Mouse (Mus musculus) forebrain, embryonic 10.5 days (tissue): ENCODE data around the gene Olfr1161. TPM values are rescaled to one million over a fixed set of nuclear protein-coding genes. Genes with fewer than 3 reads are reported as not detected.
"Not testable (repeated sequence)": the region's sequence is repeated elsewhere in the genome, so short reads cannot be mapped to it uniquely, and the experiment has no call there.

Experiments used
- DNase-seq: peaks from one replicate; pipeline ENCODE4 v3.0.0-alpha.2; 2017; ENCODE audit warnings: low spot score; ENCODE audit errors: extremely low spot score
- H3K27ac ChIP-seq: fragments of 300-500 bp; sonication (generic); 2 replicates; pipeline ENCODE4 v1.5.1; 2016; ENCODE audit warnings: mild to moderate bottlenecking
- H3K27me3 ChIP-seq: fragments of 300-500 bp; sonication (generic); 2 replicates; pipeline ENCODE4 v1.6.1; 2016; ENCODE audit warnings: mild to moderate bottlenecking; ENCODE audit not compliant: poor library complexity, severe bottlenecking
- H3K36me3 ChIP-seq: fragments of 300-500 bp; sonication (generic); replicated peaks from 2 replicates; pipeline ENCODE4 v1.6.1; 2016; ENCODE audit warnings: mild to moderate bottlenecking, moderate library complexity
- H3K4me1 ChIP-seq: fragments of 300-500 bp; sonication (generic); 2 replicates; pipeline ENCODE4 v1.6.1; 2016
- H3K4me3 ChIP-seq: fragments of 300-500 bp; sonication (generic); 2 replicates; pipeline ENCODE4 v1.5.1; 2016; ENCODE audit warnings: mild to moderate bottlenecking, moderate library complexity
- H3K9me3 ChIP-seq: fragments of 300-500 bp; sonication (generic); 2 replicates; pipeline ENCODE4 v1.6.1; 2016; ENCODE audit warnings: mild to moderate bottlenecking, moderate library complexity
- WGBS: fragments of 180-500 bp; shearing (Covaris S2); methylation state at CpG from one replicate; pipeline ENCODE4 v1.1.7; 2016; 5-methylcytosine and 5-hydroxymethylcytosine counted together
- polyA plus RNA-seq: library from polyadenylated mRNA; unstranded; fragments of >200 nt; fragmentation: Nextera tagmentation; extraction: Ambion mirVana; gene quantifications from 2 replicates; pipeline ENCODE4 v1.2.1, GENCODE M21; 2016

The Olfr1161 gene
- polyA plus RNA-seq = not detected in 2 replicates

GRCm38 (mm10) chr2:88022474-88022873 is at the start of gene Olfr1161:
Olfr1161 (plus strand) TSS chr2:88022774.
- not testable (repeated sequence) for H3K27me3 ChIP-seq, H3K36me3 ChIP-seq, H3K4me3 ChIP-seq, DNase-seq, H3K27ac ChIP-seq, H3K9me3 ChIP-seq, H3K4me1 ChIP-seq
- WGBS = 88% methylated on average over 1 of the region's 1 CpGs

GRCm38 (mm10) chr2:87974563-87974962 is 48.0 kb upstream of the Olfr1161 start, which contains the start of gene Olfr74:
Olfr74 (minus strand) TSS chr2:87974663.
- no peak for DNase-seq
- no peak within 1 kb of the TSS for H3K4me3 ChIP-seq

DNA sequence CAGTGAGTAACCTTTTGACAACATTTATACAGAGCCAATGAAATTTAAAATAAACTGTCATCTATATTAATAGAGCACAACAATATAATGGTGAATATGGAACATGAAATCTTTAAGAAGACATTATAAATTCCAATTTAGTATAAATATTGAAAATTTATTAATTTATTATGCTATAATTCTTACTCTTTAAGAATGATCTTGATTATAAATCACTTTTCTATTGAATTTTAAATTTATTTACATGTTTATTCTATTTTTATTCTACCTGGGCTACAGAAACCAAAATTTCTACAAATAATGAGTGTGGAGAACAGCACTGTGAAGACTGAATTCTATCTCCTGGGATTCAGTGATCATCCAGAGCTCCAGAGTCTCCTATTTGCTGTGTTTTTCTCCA is 32.8 kb upstream of the Olfr1161 start, which contains the start of gene Olfr1158:
TSS of gene Olfr1158 (plus strand) at position 301 of the 400 bp plus-strand sequence.
- no peak for DNase-seq
- H3K9me3 ChIP-seq = no peaks in the 10 kb centered on the region
- H3K36me3 ChIP-seq = no peaks in the 10 kb centered on the region

More at GRCm38 (mm10) chr2:87974563-87974962, 48.0 kb upstream of the Olfr1161 start, which contains the start of gene Olfr74:
- Histone ChIP-seq H3K9me3 (no peaks in the 10 kb centered on the region), H3K27me3 (no peaks in the 10 kb centered on the region), H3K36me3 (no peaks in the 10 kb centered on the region), H3K4me1 (no peaks in the 10 kb centered on the region), H3K27ac (no peak within 1 kb of the TSS)
- 84% methylated on average over 3 of the region's 3 CpGs for WGBS

DNA sequence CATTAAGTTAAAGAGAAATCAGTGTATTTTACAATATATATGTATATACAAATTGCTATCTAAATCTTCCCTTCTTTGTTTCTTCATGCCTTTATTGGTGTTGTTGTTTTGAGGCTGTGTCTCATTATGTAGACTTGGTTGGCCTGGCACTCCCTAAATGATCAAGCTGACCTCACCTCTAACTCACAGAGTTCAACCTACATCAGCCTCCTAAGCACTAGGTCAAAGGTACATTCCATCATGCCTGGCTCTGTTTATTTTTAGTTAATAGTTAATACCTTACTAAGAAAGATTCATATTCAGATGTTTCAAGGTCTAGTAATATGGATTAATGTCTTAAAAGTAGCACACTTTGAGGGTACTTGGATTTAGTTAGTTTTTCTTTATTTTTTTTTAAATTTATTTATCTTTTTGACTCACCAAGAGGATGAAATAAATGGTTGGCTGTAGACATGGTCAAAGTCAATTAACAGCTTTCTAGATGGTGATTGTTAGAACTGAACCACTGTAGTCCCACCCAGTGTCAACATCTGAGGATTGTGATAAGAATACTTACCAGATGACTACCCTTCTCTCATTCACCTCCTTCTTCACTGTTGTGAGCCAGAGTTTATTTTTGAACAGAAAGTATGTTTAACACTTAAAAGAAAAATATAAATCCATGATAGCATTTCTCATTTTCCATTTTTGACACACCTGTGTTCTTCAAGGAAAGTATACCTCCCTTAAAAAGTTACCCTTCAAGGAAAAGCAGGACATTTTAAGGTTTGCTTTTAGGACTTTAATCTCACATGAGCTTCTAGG is 14.9 kb upstream of the Olfr1161 start, which contains the start of gene Olfr1160:
TSS of gene Olfr1160 (minus strand) at position 754 of the 804 bp plus-strand sequence.
- no peaks in the 10 kb centered on the region for H3K27me3 ChIP-seq
- H3K4me3 ChIP-seq = no peak within 1 kb of the TSS
- H3K4me1 ChIP-seq = no peaks in the 10 kb centered on the region

More for the DNA sequence above, 32.8 kb upstream of the Olfr1161 start, which contains the start of gene Olfr1158:
- no peak within 1 kb of the TSS for H3K4me3 ChIP-seq
- no peaks in the 10 kb centered on the region for H3K27me3 ChIP-seq
- no peaks in the 10 kb centered on the region for H3K4me1 ChIP-seq
- H3K27ac ChIP-seq = no peak within 1 kb of the TSS

GRCm38 (mm10) chr2:88037599-88037998 is 15.0 kb downstream of the Olfr1161 start, which contains the start of gene Olfr73:
Olfr73 (minus strand) TSS chr2:88037699.
- H3K36me3 ChIP-seq = no peaks in the 10 kb centered on the region

More for the DNA sequence above, 14.9 kb upstream of the Olfr1161 start, which contains the start of gene Olfr1160:
- Histone ChIP-seq H3K27ac (no peak within 1 kb of the TSS), H3K9me3 (no peaks in the 10 kb centered on the region), H3K36me3 (no peaks in the 10 kb centered on the region)
- DNase-seq = no peak

GRCm38 (mm10) chr2:88051029-88051428 is 28.5 kb downstream of the Olfr1161 start, which contains the start of gene Olfr1162:
Olfr1162 (minus strand) TSS chr2:88051129.
- 93% methylated on average over 1 of the region's 1 CpGs for WGBS
- Histone ChIP-seq H3K4me3 (no peak within 1 kb of the TSS), H3K27me3 (no peaks in the 10 kb centered on the region), H3K36me3 (no peaks in the 10 kb centered on the region), H3K4me1 (no peaks in the 10 kb centered on the region), H3K9me3 (no peaks in the 10 kb centered on the region), H3K27ac (no peak within 1 kb of the TSS)
- DNase-seq = no peak

More at GRCm38 (mm10) chr2:88037599-88037998, 15.0 kb downstream of the Olfr1161 start, which contains the start of gene Olfr73:
- H3K4me3 ChIP-seq = no peak within 1 kb of the TSS
- H3K27me3 ChIP-seq = no peaks in the 10 kb centered on the region
- no peaks in the 10 kb centered on the region for H3K4me1 ChIP-seq
- H3K9me3 ChIP-seq = no peaks in the 10 kb centered on the region
- no peak for DNase-seq
- H3K27ac ChIP-seq = no peak within 1 kb of the TSS

- 83% methylated on average over 2 of the region's 2 CpGs for WGBS
- no peaks in the 10 kb centered on the region for H3K36me3 ChIP-seq
Observed at GRCm38 (mm10) chr2:88063587-88063986, 41.0 kb downstream of the Olfr1161 start.

GRCm38 (mm10) chr2:88071730-88072129 is 49.2 kb downstream of the Olfr1161 start, which contains the start of gene Olfr1163:
Olfr1163 (minus strand) TSS chr2:88071830.
- Histone ChIP-seq H3K4me3 (no peak within 1 kb of the TSS), H3K4me1 (no peaks in the 10 kb centered on the region), H3K36me3 (no peaks in the 10 kb centered on the region), H3K9me3 (no peaks in the 10 kb centered on the region), H3K27ac (no peak within 1 kb of the TSS), H3K27me3 (no peaks in the 10 kb centered on the region)
- no peak for DNase-seq

More at GRCm38 (mm10) chr2:88063587-88063986, 41.0 kb downstream of the Olfr1161 start:
- H3K4me1 ChIP-seq = no peaks in the 10 kb centered on the region
- DNase-seq = no peak
- H3K27ac ChIP-seq = no peak overlapping the region
- 0 out of 2 replicates have a peak, but pooled peaks cover 4% of the 10 kb centered on the region for H3K9me3 ChIP-seq
- H3K4me3 ChIP-seq = no peak overlapping the region
- H3K27me3 ChIP-seq = no peaks in the 10 kb centered on the region

Other genes with a start within 250 kb of the Olfr1161 start
- gene Olfr152, start 243.3 kb upstream of the Olfr1161 start, polyA plus RNA-seq = not detected in 2 replicates
- gene Olfr1143, start 222.2 kb upstream of the Olfr1161 start, polyA plus RNA-seq = not detected in 2 replicates
- not detected in 2 replicates for gene Olfr1145, start 213.0 kb upstream of the Olfr1161 start, polyA plus RNA-seq
- not detected in 2 replicates for gene Olfr1148, start 192.2 kb upstream of the Olfr1161 start, polyA plus RNA-seq
- gene Olfr1150-ps1, start 178.8 kb upstream of the Olfr1161 start, polyA plus RNA-seq = not detected in 2 replicates
- gene Olfr1151, start 166.9 kb upstream of the Olfr1161 start, polyA plus RNA-seq = not detected in 2 replicates
- not detected in 2 replicates for gene Olfr1152, start 156.3 kb upstream of the Olfr1161 start, polyA plus RNA-seq
- not detected in 2 replicates for gene Olfr1153, start 127.8 kb upstream of the Olfr1161 start, polyA plus RNA-seq
- not detected in 2 replicates for gene Olfr1154, start 117.6 kb upstream of the Olfr1161 start, polyA plus RNA-seq
- gene Olfr1155, start 77.6 kb upstream of the Olfr1161 start, polyA plus RNA-seq = not detected in 2 replicates
- not detected in 2 replicates for gene Olfr1156, start 69.7 kb upstream of the Olfr1161 start, polyA plus RNA-seq
- not detected in 2 replicates for gene Olfr1157, start 54.5 kb upstream of the Olfr1161 start, polyA plus RNA-seq
- gene Olfr74, start 48.1 kb upstream of the Olfr1161 start, polyA plus RNA-seq = not detected in 2 replicates
- gene Olfr1158, start 32.7 kb upstream of the Olfr1161 start, polyA plus RNA-seq = not detected in 2 replicates
- gene Olfr1160, start 14.5 kb upstream of the Olfr1161 start, polyA plus RNA-seq = not detected in 2 replicates
- not detected in 2 replicates for gene Olfr73, start 14.9 kb downstream of the Olfr1161 start, polyA plus RNA-seq
- gene Olfr1162, start 28.4 kb downstream of the Olfr1161 start, polyA plus RNA-seq = not detected in 2 replicates
- not detected in 2 replicates for gene Olfr1163, start 49.1 kb downstream of the Olfr1161 start, polyA plus RNA-seq
- gene Olfr1164, start 71.2 kb downstream of the Olfr1161 start, polyA plus RNA-seq = not detected in 2 replicates
- not detected in 2 replicates for gene Olfr1166, start 105.5 kb downstream of the Olfr1161 start, polyA plus RNA-seq
- gene Olfr1167, start 132.4 kb downstream of the Olfr1161 start, polyA plus RNA-seq = not detected in 2 replicates
- gene Olfr1168, start 159.1 kb downstream of the Olfr1161 start, polyA plus RNA-seq = not detected in 2 replicates
- not detected in 2 replicates for gene Olfr1170, start 205.6 kb downstream of the Olfr1161 start, polyA plus RNA-seq